Mouse (Mus musculus): ENCODE measurements around the gene Gm28845.

Gm28845 gene

GRCm38 (mm10) chr1:65119438-65119837 lies at the start of gene Gm28845:
Gene Gm28845, minus strand, starts transcription at chr1:65119558.
- no peak for DNase-seq (ENCODE audit: low spot score in 2 of 2)

GRCm38 (mm10) chr1:65167496-65167895 lies 48.1 kb upstream of the Gm28845 start:
- no peak for DNase-seq (ENCODE audit: low spot score in 2 of 2)

GRCm38 (mm10) chr1:65162210-65162609 lies 42.9 kb upstream of the Gm28845 start:
- no peak for DNase-seq (ENCODE audit: low spot score in 2 of 2)

- no peak for DNase-seq (ENCODE audit: low spot score in 2 of 2)
Measured at GRCm38 (mm10) chr1:65156111-65156510, 36.8 kb upstream of the Gm28845 start.

GRCm38 (mm10) chr1:65154814-65155213 lies 35.5 kb upstream of the Gm28845 start:
- no peak for DNase-seq (ENCODE audit: low spot score in 2 of 2)

- DNase-seq (ENCODE audit: low spot score in 2 of 2): no peak
Measured at GRCm38 (mm10) chr1:65147971-65148370, 28.6 kb upstream of the Gm28845 start.

- no peak for DNase-seq (ENCODE audit: low spot score in 2 of 2)
Measured at GRCm38 (mm10) chr1:65147326-65147725, 28.0 kb upstream of the Gm28845 start.

- DNase-seq (ENCODE audit: low spot score in 2 of 2): no peak
Measured at GRCm38 (mm10) chr1:65146601-65147000, 27.2 kb upstream of the Gm28845 start.

- DNase-seq (ENCODE audit: low spot score in 2 of 2): no peak
Measured at GRCm38 (mm10) chr1:65144783-65145182, 25.4 kb upstream of the Gm28845 start.

GRCm38 (mm10) chr1:65137560-65137959 lies 18.2 kb upstream of the Gm28845 start:
- no peak for DNase-seq (ENCODE audit: low spot score in 2 of 2)

GRCm38 (mm10) chr1:65132833-65133232 lies 13.5 kb upstream of the Gm28845 start:
- DNase-seq (ENCODE audit: low spot score in 2 of 2): no peak

GRCm38 (mm10) chr1:65131671-65132070 lies 12.3 kb upstream of the Gm28845 start:
- no peak for DNase-seq (ENCODE audit: low spot score in 2 of 2)

- DNase-seq (ENCODE audit: low spot score in 2 of 2): no peak
Measured at GRCm38 (mm10) chr1:65130226-65130625, 10.9 kb upstream of the Gm28845 start.

- DNase-seq (ENCODE audit: low spot score in 2 of 2): no peak
Measured at GRCm38 (mm10) chr1:65129634-65130180, 10.3 kb upstream of the Gm28845 start.

- DNase-seq (ENCODE audit: low spot score in 2 of 2): no peak
Measured at GRCm38 (mm10) chr1:65122574-65123372, 3.4 kb upstream of the Gm28845 start, which contains the start of gene D630023F18Rik. Gene D630023F18Rik, minus strand, starts transcription at chr1:65123214.

- no peak for DNase-seq (ENCODE audit: low spot score in 2 of 2)
Measured at GRCm38 (mm10) chr1:65118150-65118913, 1.0 kb downstream of the Gm28845 start.

- DNase-seq (ENCODE audit: low spot score in 2 of 2): no peak
Measured at GRCm38 (mm10) chr1:65113536-65114172, 5.7 kb downstream of the Gm28845 start.

- DNase-seq (ENCODE audit: low spot score in 2 of 2): no peak
Measured at GRCm38 (mm10) chr1:65112807-65113196, 6.6 kb downstream of the Gm28845 start.

- DNase-seq (ENCODE audit: low spot score in 2 of 2): peak in 1 of 2 experiments; percentile 63
Measured at GRCm38 (mm10) chr1:65112031-65112806, 7.1 kb downstream of the Gm28845 start.

- no peak for DNase-seq (ENCODE audit: low spot score in 2 of 2)
Measured at GRCm38 (mm10) chr1:65109756-65110435, 9.5 kb downstream of the Gm28845 start.

GRCm38 (mm10) chr1:65109196-65109595 lies 10.2 kb downstream of the Gm28845 start:
- no peak for DNase-seq (ENCODE audit: low spot score in 2 of 2)

Measured in spleen, postnatal 10 days (tissue).